Mouse (Mus musculus) olfactory bulb, adult 2 months (tissue): Measurements from ENCODE around the gene Pgm1.

ENCODE experiments used
- CTCF ChIP-seq: fragments of 200-500 bp; IDR thresholded peaks from 2 replicates; pipeline ENCODE4 v1.5.1; 2012; ENCODE audit warnings: low read depth, mild to moderate bottlenecking, low read length, moderate library complexity; ENCODE audit not compliant: insufficient read depth
- POLR2A ChIP-seq: fragments of 200-500 bp; IDR thresholded peaks from 2 replicates; pipeline ENCODE4 v1.6.1; 2012; ENCODE audit warnings: mild to moderate bottlenecking, low read depth, low read length, moderate library complexity; ENCODE audit not compliant: insufficient read depth

DNA sequence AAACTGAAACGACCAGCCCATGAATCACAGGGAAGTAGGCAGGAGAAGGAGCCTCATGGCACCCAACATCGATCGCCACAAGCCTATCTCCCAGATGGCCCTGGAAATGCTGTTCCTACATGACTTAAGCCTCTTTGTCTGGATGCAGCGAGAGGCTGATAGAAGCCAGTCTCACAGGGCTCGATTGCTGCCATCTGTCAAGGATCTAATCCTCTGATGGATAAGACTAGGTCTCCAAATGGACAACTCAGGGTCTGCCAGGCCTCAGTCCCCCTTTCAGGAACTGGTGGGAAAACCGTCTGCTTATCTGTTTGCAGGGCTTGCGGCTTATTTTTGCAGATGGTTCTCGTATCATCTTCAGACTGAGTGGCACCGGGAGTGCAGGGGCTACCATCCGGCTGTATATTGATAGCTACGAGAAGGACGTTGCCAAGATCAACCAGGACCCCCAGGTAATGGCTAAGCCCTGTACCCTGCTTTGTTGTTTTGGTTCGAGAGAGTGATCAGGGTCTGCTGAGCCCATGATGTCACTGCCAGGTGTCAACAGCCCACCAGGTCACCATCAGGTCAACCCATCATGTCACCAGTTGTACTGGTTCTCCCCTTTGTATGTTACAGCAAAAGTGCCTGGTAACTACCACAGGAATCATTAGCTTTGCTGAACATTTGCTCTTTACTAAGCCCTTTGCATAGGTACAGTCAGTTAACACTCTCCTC lies 54.6 kb downstream of the Pgm1 start:
- TF ChIP-seq CTCF, result no peak
- no peak for TF ChIP-seq POLR2A
